Mouse (Mus musculus) midbrain, embryonic 12.5 days (tissue): Measurements from ENCODE around the gene Zbtb7a. TPM values are rescaled to one million over a fixed set of nuclear protein-coding genes. Genes with fewer than 3 reads are reported as not detected.

ENCODE experiments used
- ATAC-seq: fragments of 200-750 bp; cut with Nextera tagmentation; 2 replicates; pipeline ENCODE4 v1.8.0; 2017; ENCODE audit warnings: low read depth, moderate TSS enrichment, moderate library complexity; ENCODE audit not compliant: low FRiP score
- H3K27ac ChIP-seq: fragments of 300-500 bp; sonication (generic); replicated peaks from 2 replicates; pipeline ENCODE4 v1.5.1; 2016; ENCODE audit warnings: mild to moderate bottlenecking
- H3K27me3 ChIP-seq: fragments of 300-500 bp; sonication (generic); 2 replicates; pipeline ENCODE4 v1.6.1; 2016; ENCODE audit warnings: mild to moderate bottlenecking
- H3K36me3 ChIP-seq: fragments of 300-500 bp; sonication (generic); 2 replicates; pipeline ENCODE4 v1.6.1; 2016
- H3K4me1 ChIP-seq: fragments of 300-500 bp; sonication (generic); 2 replicates; pipeline ENCODE4 v1.6.1; 2016
- H3K4me2 ChIP-seq: fragments of 300-500 bp; sonication (generic); replicated peaks from 2 replicates; pipeline ENCODE4 v1.6.1; 2016; ENCODE audit warnings: mild to moderate bottlenecking, moderate library complexity
- H3K4me3 ChIP-seq: fragments of 300-500 bp; sonication (generic); 2 replicates; pipeline ENCODE4 v1.5.1; 2016; ENCODE audit warnings: mild to moderate bottlenecking
- H3K9ac ChIP-seq: fragments of 300-500 bp; sonication (generic); replicated peaks from 2 replicates; pipeline ENCODE4 v1.6.1; 2016; ENCODE audit warnings: mild to moderate bottlenecking, moderate library complexity
- H3K9me3 ChIP-seq: fragments of 300-500 bp; sonication (generic); 2 replicates; pipeline ENCODE4 v1.6.1; 2016; ENCODE audit warnings: mild to moderate bottlenecking
- WGBS: fragments of 180-500 bp; shearing (Covaris S2); methylation state at CpG from one replicate; pipeline ENCODE4 v1.1.7; 2016; 5-methylcytosine and 5-hydroxymethylcytosine counted together
- polyA plus RNA-seq: library from polyadenylated mRNA; unstranded; fragments of >200 nt; fragmentation: Nextera tagmentation; extraction: Ambion mirVana; gene quantifications from 2 replicates; pipeline ENCODE4 v1.2.1, GENCODE M21; 2016

Gene Zbtb7a
- polyA plus RNA-seq, 1 experiment from 2014 or later, result 15.9 TPM

DNA sequence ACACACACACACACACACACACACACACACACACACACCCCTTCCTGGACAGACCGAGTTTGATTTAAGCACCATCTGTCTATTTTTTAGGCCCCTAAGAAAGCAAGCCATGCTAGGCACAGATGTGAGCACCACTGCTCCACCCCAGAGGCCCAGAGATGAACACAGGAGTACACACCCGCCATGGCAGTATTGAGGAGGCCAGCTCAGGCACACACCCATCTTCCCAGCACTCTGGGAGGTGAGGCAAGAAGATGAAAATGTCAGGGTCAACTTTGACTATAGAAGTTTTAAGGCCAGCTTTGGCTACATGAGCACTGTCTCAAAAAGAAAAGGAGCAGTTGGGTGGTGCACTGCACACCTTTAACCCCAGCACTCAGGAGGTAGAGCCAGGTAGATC, 12.1 kb upstream of the Zbtb7a start:
- peaks cover 66% of the 10 kb centered on the region for H3K36me3 ChIP-seq
- H3K4me2 ChIP-seq, result no peak overlapping the region
- H3K9me3 ChIP-seq, result no peaks in the 10 kb centered on the region
- 95% methylated on average over 2 of the region's 2 CpGs for WGBS
- H3K4me1 ChIP-seq, result no peaks in the 10 kb centered on the region
- no peak overlapping the region for H3K9ac ChIP-seq
- no peak for ATAC-seq
- no peak overlapping the region for H3K4me3 ChIP-seq
- no peak overlapping the region for H3K27ac ChIP-seq
- H3K27me3 ChIP-seq, result peaks cover 8% of the 10 kb centered on the region

DNA sequence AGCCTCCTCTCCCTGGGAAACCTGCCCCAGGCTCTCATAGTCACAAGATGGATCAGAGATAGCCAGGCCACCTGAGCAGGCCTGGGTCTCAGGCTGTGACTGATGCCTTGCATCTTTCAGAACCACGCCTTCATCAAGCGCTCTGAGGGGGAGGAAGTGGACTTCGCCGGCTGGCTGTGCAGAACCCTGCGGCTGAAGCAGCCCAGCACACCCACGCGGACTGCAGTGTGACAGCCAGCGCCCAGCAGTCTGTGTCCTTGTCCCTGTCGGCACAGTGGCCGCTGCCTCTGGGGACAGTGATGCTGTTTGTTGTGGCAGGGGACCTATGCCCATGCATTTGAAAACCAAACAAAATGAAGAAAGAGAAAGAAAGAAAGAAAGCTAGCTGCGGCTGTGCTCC, 11.5 kb upstream of the Zbtb7a start:
- Histone ChIP-seq H3K27ac (no peak overlapping the region), H3K36me3 (peaks cover 61% of the 10 kb centered on the region), H3K4me1 (peaks cover under 1% of the 10 kb centered on the region; the same call in 1 of the 2 replicates), H3K4me3 (no peak overlapping the region), H3K9ac (no peak overlapping the region), H3K4me2 (no peak overlapping the region), H3K27me3 (peaks cover 14% of the 10 kb centered on the region), H3K9me3 (no peaks in the 10 kb centered on the region)
- 84% methylated on average over 11 of the region's 11 CpGs for WGBS
- no peak for ATAC-seq

DNA sequence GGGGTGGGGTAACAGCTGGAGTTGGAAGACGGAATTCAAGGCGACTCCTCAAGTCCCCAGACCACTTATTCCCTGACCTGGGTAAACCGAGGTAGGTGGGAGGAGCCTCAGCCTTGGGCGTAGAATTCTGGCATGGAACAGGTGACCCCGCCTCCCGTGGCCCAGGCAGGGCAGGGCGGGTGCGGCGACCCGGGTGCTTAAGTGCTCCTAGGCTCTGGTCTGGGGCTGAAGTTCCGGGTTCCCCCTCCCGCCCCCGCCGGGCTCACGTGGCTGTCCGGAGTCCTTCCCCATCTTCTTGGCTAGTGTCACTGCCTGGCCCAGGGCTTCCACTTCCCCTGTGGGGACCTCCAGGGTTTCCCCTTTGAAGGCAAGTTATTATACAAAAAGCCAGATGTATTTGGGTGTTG, 836 bp upstream of the Zbtb7a start:
- H3K9ac ChIP-seq, result no peak overlapping the region
- peaks cover 68% of the 10 kb centered on the region for H3K27me3 ChIP-seq
- no peak for ATAC-seq
- no peak overlapping the region for H3K27ac ChIP-seq
- peaks cover 29% of the 10 kb centered on the region for H3K4me1 ChIP-seq
- H3K4me3 ChIP-seq, result no peak overlapping the region
- WGBS, result 2% methylated on average over 16 of the region's 16 CpGs
- H3K9me3 ChIP-seq, result no peaks in the 10 kb centered on the region
- no peaks in the 10 kb centered on the region for H3K36me3 ChIP-seq
- H3K4me2 ChIP-seq, result no peak overlapping the region

DNA sequence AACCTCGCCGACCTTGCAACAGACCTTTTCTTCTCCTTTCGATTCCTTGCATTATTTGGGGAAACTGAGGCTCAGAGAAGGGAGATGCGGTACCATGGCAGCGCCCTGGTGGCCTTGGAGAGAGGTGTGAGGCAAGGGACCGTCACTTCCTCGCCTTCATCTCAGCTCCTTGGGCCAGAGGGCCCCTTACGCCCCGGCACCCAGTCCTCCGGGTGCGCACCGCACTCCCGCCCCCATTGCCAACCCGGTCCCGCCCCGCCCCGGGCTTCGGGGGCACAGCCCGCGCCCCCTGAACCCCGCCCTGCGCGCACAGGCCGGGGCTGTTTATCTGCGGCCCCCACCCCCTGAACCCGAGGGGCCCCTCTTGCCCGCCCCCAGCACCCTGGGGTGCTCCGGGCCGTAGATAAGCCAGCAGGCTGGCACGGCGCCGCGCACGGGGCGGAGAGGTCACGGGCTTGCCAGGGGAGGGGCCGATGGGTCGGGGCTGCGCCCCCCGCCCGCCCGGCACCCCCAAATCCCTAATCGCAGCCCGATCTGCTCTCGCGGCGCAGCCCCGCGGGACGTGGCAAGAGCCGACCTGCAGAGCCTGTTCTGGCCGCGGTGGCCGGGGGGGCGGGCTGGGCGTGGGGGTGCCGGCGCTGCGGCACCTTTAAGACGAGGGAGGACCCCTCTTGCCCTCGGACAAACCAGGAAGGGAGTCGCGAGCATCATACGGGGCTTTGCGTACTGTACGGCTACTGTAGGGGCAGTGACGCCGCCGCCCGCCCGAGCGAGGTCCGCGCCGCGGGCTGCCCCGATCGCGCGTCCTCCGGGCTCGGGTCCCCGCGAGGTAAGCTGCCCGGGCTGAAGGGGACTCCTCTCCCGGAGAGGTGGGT, 1.0 kb downstream of the Zbtb7a start:
- Histone ChIP-seq H3K27ac (peak overlapping the region; percentile 96), H3K9ac (peak overlapping the region; percentile 93), H3K9me3 (no peaks in the 10 kb centered on the region), H3K4me3 (peak overlapping the region; percentile 83), H3K27me3 (peaks cover 50% of the 10 kb centered on the region), H3K4me2 (peak overlapping the region; percentile 100), H3K4me1 (peaks cover 44% of the 10 kb centered on the region), H3K36me3 (no peaks in the 10 kb centered on the region)
- WGBS, result under 1% methylated on average over 79 of the region's 86 CpGs
- ATAC-seq, result peak; percentile 13

DNA sequence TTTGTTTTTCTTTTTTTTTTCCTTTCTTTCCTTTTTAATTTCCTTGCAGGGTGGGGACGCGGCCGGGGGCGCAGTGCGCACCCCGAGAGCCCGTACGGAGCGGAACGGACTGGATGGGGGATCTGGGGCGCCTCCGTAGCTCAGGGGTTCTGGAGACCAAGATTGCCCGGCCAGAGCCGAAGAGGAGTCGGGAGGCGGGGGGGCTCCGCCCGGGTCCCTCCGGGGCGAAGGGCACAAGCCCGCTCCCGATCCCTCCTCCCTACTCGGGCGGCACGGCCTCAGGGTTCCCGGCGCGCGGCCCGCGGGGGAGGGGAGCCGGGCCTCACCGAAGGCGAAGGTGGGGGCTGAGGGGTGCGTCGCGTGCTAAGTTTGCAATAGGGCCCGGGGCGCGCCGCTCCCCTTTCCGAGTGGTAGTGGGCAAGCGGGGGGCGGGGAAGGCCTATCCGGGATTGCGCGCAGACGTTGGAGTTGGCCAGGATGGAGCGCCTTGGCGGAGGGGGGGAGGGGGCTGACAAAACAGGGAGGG, 1.7 kb downstream of the Zbtb7a start:
- Histone ChIP-seq H3K4me3 (peak overlapping the region; percentile 83), H3K36me3 (no peaks in the 10 kb centered on the region), H3K27me3 (peaks cover 44% of the 10 kb centered on the region), H3K4me1 (peaks cover 45% of the 10 kb centered on the region), H3K27ac (peak overlapping the region; percentile 96), H3K9me3 (no peaks in the 10 kb centered on the region), H3K9ac (peak overlapping the region; percentile 93), H3K4me2 (peak overlapping the region; percentile 100)
- under 1% methylated on average over 48 of the region's 50 CpGs for whole genome bisulfite sequencing
- peak; percentile 45 for ATAC-seq

DNA sequence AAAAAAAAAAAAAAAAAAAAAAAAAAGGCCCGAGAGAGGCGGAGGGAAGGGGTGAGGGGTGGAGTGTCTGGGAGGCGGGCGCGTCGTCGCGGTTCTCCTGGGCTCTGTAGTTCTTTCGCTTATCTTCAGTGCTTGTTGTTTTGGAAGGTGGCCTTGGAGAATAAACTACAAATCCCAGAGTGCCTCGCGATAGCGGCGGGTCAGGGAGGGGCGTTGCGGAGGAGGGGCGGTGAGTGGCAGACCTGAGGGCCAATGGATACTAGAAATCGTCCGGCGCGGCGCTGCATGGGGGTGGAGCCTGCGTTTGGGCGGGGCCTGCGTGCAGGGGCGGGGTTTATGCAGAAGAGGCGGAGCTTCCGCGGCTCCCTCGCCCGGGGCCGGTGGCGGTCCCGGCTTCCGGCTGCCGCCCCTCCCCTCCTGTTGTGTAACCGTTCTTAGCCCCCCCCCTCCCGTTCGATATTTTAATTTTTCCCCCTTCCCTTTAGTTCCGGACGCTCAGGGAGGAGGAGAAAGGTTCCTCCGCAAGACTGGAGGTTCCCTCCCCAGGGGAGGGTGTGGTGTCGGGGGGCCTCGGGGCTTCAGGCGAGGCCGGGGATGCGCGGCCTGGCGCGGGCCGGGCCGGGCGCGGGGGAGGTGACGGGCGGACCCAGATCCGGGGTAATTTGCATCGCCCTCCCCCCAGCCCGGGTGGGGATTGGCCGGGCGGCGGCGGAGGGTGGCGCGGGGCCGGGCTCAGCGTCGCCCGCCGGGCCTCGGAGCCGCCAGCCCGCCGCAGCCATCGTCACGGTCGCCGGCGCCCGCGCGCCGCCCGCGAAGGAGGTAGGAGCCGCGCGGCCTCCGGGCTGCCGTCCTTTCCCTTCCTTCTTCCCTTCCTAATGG, 2.5 kb downstream of the Zbtb7a start:
- H3K9me3 ChIP-seq, result no peaks in the 10 kb centered on the region
- H3K9ac ChIP-seq, result peak overlapping the region; percentile 92
- peak overlapping the region; percentile 83 for H3K4me3 ChIP-seq
- H3K27ac ChIP-seq, result peak overlapping the region; percentile 96
- H3K27me3 ChIP-seq, result peaks cover 36% of the 10 kb centered on the region
- H3K4me2 ChIP-seq, result peak overlapping the region; percentile 100
- no peaks in the 10 kb centered on the region for H3K36me3 ChIP-seq
- peak; percentile 90 for ATAC-seq
- WGBS, result under 1% methylated on average over 55 of the region's 89 CpGs
- peaks cover 52% of the 10 kb centered on the region for H3K4me1 ChIP-seq

DNA sequence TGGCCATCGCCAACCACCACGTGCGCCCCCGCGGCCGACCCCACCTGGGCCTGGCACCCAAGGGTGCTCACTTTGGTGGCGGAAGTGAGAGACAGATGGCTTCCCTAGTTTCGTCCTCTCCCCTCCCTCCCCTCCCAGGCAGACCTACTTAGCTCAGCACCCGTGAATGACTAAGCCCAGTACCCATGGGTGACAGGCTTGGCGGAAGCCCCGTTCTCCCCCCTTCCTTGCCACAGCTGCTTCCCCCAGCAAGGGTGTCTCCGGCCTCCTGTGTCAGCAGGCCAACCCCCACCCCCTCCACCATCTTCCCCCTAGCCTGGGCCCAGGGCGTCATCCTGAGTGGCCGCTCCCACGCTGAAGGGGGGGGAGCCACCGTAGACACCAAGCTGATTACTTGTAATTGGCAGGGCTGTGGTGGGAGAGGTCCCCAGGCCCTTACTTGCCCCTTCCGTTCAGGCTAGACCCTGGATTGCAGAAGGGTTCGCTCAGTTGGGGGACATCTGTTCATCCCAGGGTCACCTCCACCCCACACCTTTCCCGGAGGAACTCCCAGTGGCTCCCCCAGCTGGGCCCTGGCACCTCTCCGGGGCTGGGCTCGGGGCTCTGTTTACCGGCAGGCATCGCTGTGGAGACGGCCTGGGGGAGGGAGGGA, 3.2 kb downstream of the Zbtb7a start:
- ATAC-seq, result peak; percentile 1; the same call in 1 of the 2 replicates
- peak overlapping the region; percentile 92 for H3K9ac ChIP-seq
- no peaks in the 10 kb centered on the region for H3K9me3 ChIP-seq
- peaks cover 57% of the 10 kb centered on the region for H3K4me1 ChIP-seq
- peak overlapping the region; percentile 88 for H3K4me2 ChIP-seq
- peak overlapping the region; percentile 83 for H3K4me3 ChIP-seq
- peaks cover 29% of the 10 kb centered on the region for H3K27me3 ChIP-seq
- H3K36me3 ChIP-seq, result peaks cover 2% of the 10 kb centered on the region; the same call in 1 of the 2 replicates
- 0% methylated on average over 23 of the region's 24 CpGs for WGBS
- H3K27ac ChIP-seq, result peak overlapping the region; percentile 88

DNA sequence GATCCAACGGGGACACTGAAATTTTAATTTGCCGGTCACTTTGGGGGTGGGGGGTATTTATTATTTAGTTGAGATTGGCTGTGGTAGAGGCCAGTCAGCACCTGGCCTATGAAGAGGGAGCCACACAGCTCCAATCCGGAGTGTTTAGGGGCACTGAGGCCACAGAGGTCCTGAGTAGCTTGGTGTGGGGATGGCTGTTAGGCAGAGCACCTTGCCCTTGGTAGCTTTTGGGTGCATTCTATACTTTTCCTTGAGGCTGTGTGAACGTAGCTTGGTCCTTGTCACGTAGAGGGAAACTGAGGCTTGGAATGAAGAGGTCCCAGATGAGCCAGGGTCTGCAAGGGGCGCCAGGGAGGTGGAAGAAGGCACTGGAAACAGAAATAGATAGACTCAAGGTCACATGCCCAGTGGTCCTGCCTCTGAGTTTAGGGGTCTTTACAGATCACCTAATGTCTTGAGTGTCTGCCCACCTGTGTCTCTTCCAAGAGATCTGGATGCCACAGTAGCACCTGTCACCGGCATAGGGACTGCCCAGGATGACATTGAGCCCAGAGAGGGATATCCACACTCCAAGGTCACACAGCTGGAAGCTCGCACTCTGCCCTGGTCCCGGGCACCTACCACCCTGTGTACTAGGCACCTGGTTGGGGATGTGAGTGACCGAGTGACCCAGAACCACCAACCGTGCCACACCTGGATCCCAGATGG, 4.0 kb downstream of the Zbtb7a start:
- Histone ChIP-seq H3K9me3 (no peaks in the 10 kb centered on the region), H3K36me3 (peaks cover 9% of the 10 kb centered on the region), H3K4me2 (peak overlapping the region; percentile 88), H3K4me1 (peaks cover 57% of the 10 kb centered on the region), H3K9ac (peak overlapping the region; percentile 92), H3K27ac (peak overlapping the region; percentile 88), H3K27me3 (peaks cover 23% of the 10 kb centered on the region), H3K4me3 (peak overlapping the region; percentile 83)
- no peak for ATAC-seq
- 63% methylated on average over 11 of the region's 11 CpGs for WGBS

DNA sequence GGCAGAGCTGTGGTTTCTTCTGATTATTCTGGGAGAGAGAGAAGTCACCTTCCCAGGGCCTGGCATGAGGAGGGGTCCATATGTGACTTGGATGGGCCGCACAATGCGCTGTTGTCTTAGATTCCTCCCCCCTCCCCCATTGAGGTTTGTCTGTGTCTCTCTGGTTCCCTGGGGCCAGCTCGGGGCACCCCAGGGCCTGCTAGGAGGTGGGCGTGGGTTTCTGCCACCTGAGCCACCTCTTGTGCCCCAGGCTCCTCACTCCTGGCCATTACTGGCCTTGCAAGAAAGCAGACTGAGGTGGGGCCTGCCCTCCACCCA, 4.5 kb downstream of the Zbtb7a start:
- H3K9me3 ChIP-seq, result no peaks in the 10 kb centered on the region; the same call in 1 of the 2 replicates
- 77% methylated on average over 4 of the region's 4 CpGs for WGBS
- H3K4me3 ChIP-seq, result peak overlapping the region; percentile 83; the same call in 1 of the 2 replicates
- 0 out of 2 replicates have a peak overlapping the region, but pooled peaks have one; percentile 35 for H3K27ac ChIP-seq
- no peak for ATAC-seq
- H3K4me2 ChIP-seq, result peak overlapping the region; percentile 88
- peak overlapping the region; percentile 92; the same call in 1 of the 2 replicates for H3K9ac ChIP-seq
- peaks cover 18% of the 10 kb centered on the region for H3K27me3 ChIP-seq
- peaks cover 57% of the 10 kb centered on the region for H3K4me1 ChIP-seq
- peaks cover 14% of the 10 kb centered on the region for H3K36me3 ChIP-seq

DNA sequence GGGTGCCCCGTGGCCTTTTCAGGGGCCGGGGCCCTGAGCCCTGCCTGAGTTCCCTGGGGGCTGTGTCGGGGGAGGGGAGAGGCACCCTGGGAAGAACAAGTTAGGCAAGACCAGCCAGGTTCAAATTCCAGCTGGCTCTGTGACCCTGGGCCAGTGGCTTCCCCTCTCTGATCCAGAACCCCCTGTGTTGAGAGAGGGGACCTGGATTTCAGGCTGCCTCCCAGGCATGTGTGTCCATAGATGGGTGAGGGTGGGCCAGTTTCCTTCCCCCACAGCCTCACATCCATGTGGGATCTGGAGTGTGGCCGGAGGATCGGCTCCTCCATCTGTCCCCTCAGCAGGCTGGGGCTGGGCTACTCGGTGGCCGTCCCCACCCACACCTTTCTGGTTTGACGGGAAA, 5.0 kb downstream of the Zbtb7a start:
- Histone ChIP-seq H3K27ac (no peak overlapping the region; the same call in 1 of the 2 replicates), H3K36me3 (peaks cover 19% of the 10 kb centered on the region), H3K27me3 (peaks cover 12% of the 10 kb centered on the region), H3K4me3 (peak overlapping the region; percentile 83), H3K9ac (peak overlapping the region; percentile 92), H3K4me1 (peaks cover 56% of the 10 kb centered on the region), H3K4me2 (peak overlapping the region; percentile 88; the same call in 1 of the 2 replicates), H3K9me3 (no peaks in the 10 kb centered on the region; the same call in 1 of the 2 replicates)
- WGBS, result 66% methylated on average over 8 of the region's 8 CpGs
- no peak for ATAC-seq
